Mouse (Mus musculus): Measurements from ENCODE around the gene Gm28042. TPM values are rescaled to one million over a fixed set of nuclear protein-coding genes. Genes with fewer than 3 reads are reported as not detected.
A peak's percentile ranks its signal among the peaks of the same experiment; 100 is the strongest.

Gene Gm28042
- 0.69 and 0.70 TPM in 2 replicates for polyA plus RNA-seq (2015; fragmentation: Nextera tagmentation; extraction: Ambion mirVana)

DNA sequence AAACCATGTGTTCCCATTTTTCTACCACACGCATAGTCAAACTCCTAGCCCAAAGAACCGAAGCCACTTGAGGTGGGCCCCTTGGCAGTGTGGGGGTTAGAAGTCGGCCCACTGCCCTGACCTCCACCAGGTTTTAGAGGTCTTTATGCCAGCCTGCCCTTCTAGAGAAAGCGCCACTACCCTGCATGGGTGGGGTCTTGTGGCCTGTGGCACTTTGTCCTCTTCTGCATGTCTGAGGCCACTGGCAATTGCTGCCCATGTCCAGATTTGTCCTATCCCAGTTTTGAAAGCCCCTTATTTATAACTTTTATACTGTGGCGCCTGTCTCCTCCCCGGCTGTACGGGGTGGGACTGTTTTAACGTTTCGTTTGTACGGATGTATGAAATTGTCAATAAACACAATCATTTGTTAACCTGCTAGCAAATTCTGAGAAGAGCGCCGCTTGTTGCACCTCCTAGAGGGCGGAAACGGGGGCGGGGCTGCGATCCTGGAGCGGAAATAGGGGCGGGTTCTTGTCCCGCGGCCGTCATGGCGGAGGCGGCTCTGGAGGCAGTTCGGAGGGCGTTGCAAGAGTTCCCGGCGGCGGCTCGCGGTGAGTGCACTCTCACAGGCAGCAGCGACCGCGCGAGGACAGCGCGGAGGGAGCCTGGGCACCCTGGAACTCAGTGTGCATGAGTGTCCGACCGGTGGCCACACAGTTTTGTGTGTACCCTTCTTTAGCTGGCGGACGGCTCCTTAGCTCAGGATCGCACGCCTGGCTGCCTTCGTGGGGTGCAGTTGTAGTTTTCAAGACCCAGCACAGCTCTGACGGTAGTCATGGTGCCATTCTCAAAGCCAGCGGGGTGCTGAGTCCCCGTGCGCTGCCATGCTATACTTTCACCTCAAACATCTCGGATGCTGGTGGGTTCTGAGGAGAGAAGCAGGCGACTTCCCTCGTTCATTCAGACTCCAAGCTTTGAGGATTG is at the start of gene Gm28042, which contains the start of gene Jmjd7:
Gm28042 (plus strand) TSS at position 510 of the 966 bp plus-strand sequence.
Jmjd7 (plus strand) TSS at position 500 of the 966 bp plus-strand sequence.
- peak within 1 kb of the TSS; percentile 90 for H3K27ac ChIP-seq (ENCODE audit: low read length)
- H3K36me3 ChIP-seq (ENCODE audit: insufficient read depth, low read length), result peaks cover 9% of the 10 kb centered on the region; the same call in 1 of the 2 replicates
- peak; percentile 97 for DNase-seq (ENCODE audit: low spot score)
- no peaks in the 10 kb centered on the region for H3K9me3 ChIP-seq (ENCODE audit: low read length)
- H3K9ac ChIP-seq (replicated peaks; ENCODE audit: low read depth), result peak within 1 kb of the TSS; percentile 73
- peak within 1 kb of the TSS; percentile 59 for H3K4me3 ChIP-seq (ENCODE audit: low read depth, low read length)
- H3K4me1 ChIP-seq (ENCODE audit: insufficient read depth, low read depth, low read length), result peaks cover 9% of the 10 kb centered on the region
- H3K27me3 ChIP-seq (replicated peaks; ENCODE audit: insufficient read depth, low read length), result no peaks in the 10 kb centered on the region
- WGBS, result 5% methylated on average over 50 of the region's 50 CpGs
- peak; percentile 39 for TF ChIP-seq CTCF (IDR thresholded peaks at IDR 0.05)
- peak; percentile 53 for TF ChIP-seq EP300 (IDR thresholded peaks at IDR 0.05)
- peak within 1 kb of the TSS; percentile 79 for H3K4me2 ChIP-seq (replicated peaks; ENCODE audit: low read depth, low read length)
- peak; percentile 91 for ATAC-seq

DNA sequence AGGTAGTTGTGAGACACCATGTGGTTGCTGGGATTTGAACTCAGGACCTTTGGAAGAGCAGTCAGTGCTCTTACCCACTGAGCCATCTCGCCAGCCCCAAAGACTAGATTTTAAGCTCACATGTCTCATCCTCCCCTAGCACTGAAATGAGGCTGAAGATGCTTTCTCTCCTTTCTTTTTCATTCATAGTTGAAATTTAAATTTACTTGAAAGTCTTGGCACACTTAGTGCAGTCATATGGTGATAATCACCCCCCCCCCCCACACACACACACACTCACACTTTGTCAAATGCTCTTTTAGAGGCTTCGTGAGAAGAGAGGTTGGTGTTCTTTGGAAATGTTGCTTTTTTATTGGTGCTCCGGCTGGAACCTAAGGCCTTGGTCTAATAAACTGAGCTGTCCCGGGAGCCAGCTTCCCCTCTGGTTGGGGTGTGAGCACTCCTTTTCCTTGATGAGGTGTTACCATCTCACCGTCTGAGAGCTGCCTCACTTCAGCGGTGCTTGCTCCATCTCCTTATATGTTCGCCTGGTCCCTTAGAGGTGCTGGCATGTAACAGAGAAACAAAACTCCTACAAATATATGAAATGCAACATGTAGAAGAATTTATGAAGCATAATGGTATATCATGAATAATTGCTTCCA is 46.8 kb upstream of the Gm28042 start:
- H3K9ac ChIP-seq (replicated peaks; ENCODE audit: low read depth), result no peak overlapping the region
- H3K27me3 ChIP-seq (replicated peaks; ENCODE audit: insufficient read depth, low read length), result no peaks in the 10 kb centered on the region
- no peak overlapping the region for H3K27ac ChIP-seq (ENCODE audit: low read length)
- WGBS, result 70% methylated on average over 7 of the region's 7 CpGs
- no peak overlapping the region for H3K4me3 ChIP-seq (ENCODE audit: low read depth, low read length)
- no peak for ATAC-seq
- TF ChIP-seq EP300 (IDR thresholded peaks at IDR 0.05), result no peak
- TF ChIP-seq CTCF (IDR thresholded peaks at IDR 0.05), result no peak
- H3K4me1 ChIP-seq (ENCODE audit: insufficient read depth, low read depth, low read length), result peaks cover 3% of the 10 kb centered on the region; the same call in 1 of the 2 replicates
- H3K9me3 ChIP-seq (ENCODE audit: low read length), result no peaks in the 10 kb centered on the region
- no peaks in the 10 kb centered on the region for H3K36me3 ChIP-seq (ENCODE audit: insufficient read depth, low read length)
- no peak for DNase-seq (ENCODE audit: low spot score)
- no peak overlapping the region for H3K4me2 ChIP-seq (replicated peaks; ENCODE audit: low read depth, low read length)

DNA sequence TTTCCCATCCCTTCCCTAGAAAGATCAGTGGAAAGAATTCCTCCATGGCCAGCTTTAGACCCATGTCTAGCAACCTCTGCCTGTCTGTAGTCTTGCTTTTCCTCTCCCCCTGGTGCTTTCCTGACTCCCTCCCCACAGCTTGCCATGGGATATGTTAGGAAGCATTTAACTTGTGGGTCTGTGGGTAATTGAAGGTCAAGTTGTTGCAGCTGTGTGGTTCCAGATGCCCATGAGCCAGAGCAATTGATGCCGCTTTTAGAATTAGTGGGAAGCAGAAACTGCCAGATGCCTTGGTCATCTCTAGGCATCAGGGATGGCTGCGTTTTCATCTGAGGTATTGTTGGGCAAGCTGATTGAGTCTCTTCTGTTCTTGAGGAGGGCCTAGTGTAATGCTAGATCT is 45.7 kb upstream of the Gm28042 start:
- Histone ChIP-seq H3K27me3 (replicated peaks; ENCODE audit: insufficient read depth, low read length) (no peaks in the 10 kb centered on the region), H3K36me3 (ENCODE audit: insufficient read depth, low read length) (no peaks in the 10 kb centered on the region), H3K9ac (replicated peaks; ENCODE audit: low read depth) (no peak overlapping the region), H3K4me2 (replicated peaks; ENCODE audit: low read depth, low read length) (no peak overlapping the region), H3K4me3 (ENCODE audit: low read depth, low read length) (no peak overlapping the region), H3K9me3 (ENCODE audit: low read length) (no peaks in the 10 kb centered on the region), H3K4me1 (ENCODE audit: insufficient read depth, low read depth, low read length) (peaks cover 3% of the 10 kb centered on the region; the same call in 1 of the 2 replicates), H3K27ac (ENCODE audit: low read length) (no peak overlapping the region)
- 86% methylated on average over 2 of the region's 2 CpGs for WGBS
- TF ChIP-seq CTCF (IDR thresholded peaks at IDR 0.05), result no peak
- TF ChIP-seq EP300 (IDR thresholded peaks at IDR 0.05), result no peak
- ATAC-seq, result no peak
- no peak for DNase-seq (ENCODE audit: low spot score)

DNA sequence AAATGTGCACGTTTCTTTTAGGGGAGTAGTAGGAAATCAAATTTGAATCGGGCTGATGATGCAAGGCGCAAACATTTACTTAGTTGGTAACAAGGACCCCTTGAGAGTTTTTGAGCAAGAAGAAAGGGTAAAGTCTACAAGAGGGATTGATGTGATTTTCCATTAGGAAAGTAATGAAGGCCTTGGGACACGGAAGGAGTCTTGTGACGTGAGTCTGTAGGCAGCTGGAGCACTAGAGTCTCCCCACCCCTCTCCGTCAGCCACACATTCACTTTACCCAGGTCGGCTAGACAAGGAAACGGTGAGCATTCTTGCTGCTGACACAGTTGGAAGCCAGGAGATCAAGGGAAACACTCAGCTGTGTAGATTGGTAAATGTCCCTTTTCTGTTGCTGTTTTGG is 41.4 kb upstream of the Gm28042 start:
- DNase-seq (ENCODE audit: low spot score), result peak; percentile 95
- Histone ChIP-seq H3K36me3 (ENCODE audit: insufficient read depth, low read length) (no peaks in the 10 kb centered on the region), H3K9ac (replicated peaks; ENCODE audit: low read depth) (no peak overlapping the region), H3K4me1 (ENCODE audit: insufficient read depth, low read depth, low read length) (peaks cover 3% of the 10 kb centered on the region; the same call in 1 of the 2 replicates), H3K27ac (ENCODE audit: low read length) (peak overlapping the region; percentile 52), H3K4me3 (ENCODE audit: low read depth, low read length) (no peak overlapping the region), H3K27me3 (replicated peaks; ENCODE audit: insufficient read depth, low read length) (no peaks in the 10 kb centered on the region), H3K9me3 (ENCODE audit: low read length) (no peaks in the 10 kb centered on the region), H3K4me2 (replicated peaks; ENCODE audit: low read depth, low read length) (no peak overlapping the region)
- 45% methylated on average over 8 of the region's 8 CpGs for WGBS
- TF ChIP-seq EP300 (IDR thresholded peaks at IDR 0.05), result peak; percentile 88
- no peak for TF ChIP-seq CTCF (IDR thresholded peaks at IDR 0.05)
- peak; percentile 93 for ATAC-seq

DNA sequence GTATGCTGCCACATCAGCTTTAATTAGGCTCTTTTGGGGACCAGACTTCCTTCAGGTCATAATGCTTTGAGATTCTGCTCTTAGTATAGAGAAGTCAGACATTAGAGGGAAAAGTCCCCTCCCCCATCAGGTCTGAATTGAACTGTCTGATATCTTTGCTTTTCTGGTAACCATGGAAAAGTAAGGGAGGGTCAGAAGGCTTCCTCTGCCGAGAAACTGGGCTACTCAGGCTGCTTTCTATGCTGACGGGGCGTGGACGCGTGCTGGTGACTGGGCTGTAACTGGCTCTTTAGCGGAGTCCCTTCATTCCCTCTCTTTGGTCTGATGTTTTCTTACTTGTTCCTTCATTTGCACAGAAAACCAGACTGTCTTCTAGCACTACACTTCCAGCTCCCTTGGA is 40.9 kb upstream of the Gm28042 start:
- Histone ChIP-seq H3K36me3 (ENCODE audit: insufficient read depth, low read length) (no peaks in the 10 kb centered on the region), H3K27ac (ENCODE audit: low read length) (peak overlapping the region; percentile 52), H3K27me3 (replicated peaks; ENCODE audit: insufficient read depth, low read length) (no peaks in the 10 kb centered on the region), H3K4me1 (ENCODE audit: insufficient read depth, low read depth, low read length) (peaks cover 3% of the 10 kb centered on the region; the same call in 1 of the 2 replicates), H3K9me3 (ENCODE audit: low read length) (no peaks in the 10 kb centered on the region), H3K9ac (replicated peaks; ENCODE audit: low read depth) (no peak overlapping the region), H3K4me3 (ENCODE audit: low read depth, low read length) (no peak overlapping the region), H3K4me2 (replicated peaks; ENCODE audit: low read depth, low read length) (0 out of 2 replicates have a peak overlapping the region, but pooled peaks have one; percentile 0)
- ATAC-seq (peak; percentile 59), DNase-seq (ENCODE audit: low spot score) (peak; percentile 60)
- TF ChIP-seq CTCF (IDR thresholded peaks at IDR 0.05), result no peak
- no peak for TF ChIP-seq EP300 (IDR thresholded peaks at IDR 0.05)
- 53% methylated on average over 6 of the region's 6 CpGs for WGBS

DNA sequence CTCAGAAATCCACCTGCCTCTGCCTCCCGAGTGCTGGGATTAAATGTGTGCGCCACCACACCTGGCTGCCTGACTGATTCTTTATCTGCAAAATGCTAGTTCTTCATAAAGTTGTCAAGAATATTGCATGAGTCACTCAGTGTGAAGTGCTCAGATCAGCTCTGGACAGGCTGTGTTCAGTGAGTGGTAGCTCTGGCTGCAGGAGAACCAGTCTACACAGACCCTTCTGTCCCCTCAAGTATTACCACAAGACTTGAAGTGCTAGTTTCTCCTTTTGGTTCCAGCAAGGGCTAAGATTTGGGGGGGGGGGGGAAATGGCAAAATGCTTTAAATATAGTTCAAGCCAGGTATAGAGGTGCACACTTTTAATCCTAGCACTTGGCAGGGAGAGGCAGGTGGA is 39.9 kb upstream of the Gm28042 start:
- Histone ChIP-seq H3K9me3 (ENCODE audit: low read length) (no peaks in the 10 kb centered on the region), H3K4me2 (replicated peaks; ENCODE audit: low read depth, low read length) (no peak overlapping the region), H3K9ac (replicated peaks; ENCODE audit: low read depth) (no peak overlapping the region), H3K27ac (ENCODE audit: low read length) (no peak overlapping the region), H3K27me3 (replicated peaks; ENCODE audit: insufficient read depth, low read length) (no peaks in the 10 kb centered on the region), H3K36me3 (ENCODE audit: insufficient read depth, low read length) (no peaks in the 10 kb centered on the region), H3K4me1 (ENCODE audit: insufficient read depth, low read depth, low read length) (peaks cover 3% of the 10 kb centered on the region; the same call in 1 of the 2 replicates), H3K4me3 (ENCODE audit: low read depth, low read length) (no peak overlapping the region)
- 79% methylated on average over 2 of the region's 2 CpGs for WGBS
- ATAC-seq (peak; percentile 83), DNase-seq (ENCODE audit: low spot score) (peak; percentile 85)
- TF ChIP-seq EP300 (IDR thresholded peaks at IDR 0.05), result peak; percentile 65; the same call in 1 of the 2 replicates
- no peak for TF ChIP-seq CTCF (IDR thresholded peaks at IDR 0.05)

All from lung, postnatal 0 days (tissue).